Mouse (Mus musculus): ENCODE data around the gene Agtpbp1. TPM values are rescaled to one million over a fixed set of nuclear protein-coding genes. Genes with fewer than 3 reads are reported as not detected.
A peak's percentile ranks its signal among the peaks of the same experiment; 100 is the strongest.
"Not testable (repeated sequence)": the region's sequence is repeated elsewhere in the genome, so short reads cannot be mapped to it uniquely, and the experiment has no call there.

Gene Agtpbp1
- total RNA-seq, 2 experiments from 2014 or later: 82.2 to 97.3 TPM

DNA sequence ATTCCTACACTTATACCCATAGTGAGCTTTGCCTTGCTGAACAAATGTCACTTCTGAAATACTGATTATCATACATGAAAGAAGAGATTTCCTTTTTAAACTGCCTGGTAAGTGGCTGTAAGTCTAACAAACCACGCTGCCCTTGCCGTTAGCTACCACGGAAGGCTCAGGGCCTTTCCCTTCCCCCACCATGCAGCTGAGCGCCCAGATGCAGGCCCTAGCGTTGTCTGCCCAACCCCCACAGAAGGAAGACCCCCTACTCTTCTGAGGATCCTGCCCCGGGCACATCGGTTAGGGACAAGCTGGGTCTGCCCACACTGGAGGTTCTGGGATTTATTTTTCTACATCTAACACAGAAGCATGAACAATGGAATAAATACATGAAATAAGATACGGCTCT lies 89.2 kb downstream of the Agtpbp1 start:
- intact Hi-C loops (cut with DNase I): no loop called here

DNA sequence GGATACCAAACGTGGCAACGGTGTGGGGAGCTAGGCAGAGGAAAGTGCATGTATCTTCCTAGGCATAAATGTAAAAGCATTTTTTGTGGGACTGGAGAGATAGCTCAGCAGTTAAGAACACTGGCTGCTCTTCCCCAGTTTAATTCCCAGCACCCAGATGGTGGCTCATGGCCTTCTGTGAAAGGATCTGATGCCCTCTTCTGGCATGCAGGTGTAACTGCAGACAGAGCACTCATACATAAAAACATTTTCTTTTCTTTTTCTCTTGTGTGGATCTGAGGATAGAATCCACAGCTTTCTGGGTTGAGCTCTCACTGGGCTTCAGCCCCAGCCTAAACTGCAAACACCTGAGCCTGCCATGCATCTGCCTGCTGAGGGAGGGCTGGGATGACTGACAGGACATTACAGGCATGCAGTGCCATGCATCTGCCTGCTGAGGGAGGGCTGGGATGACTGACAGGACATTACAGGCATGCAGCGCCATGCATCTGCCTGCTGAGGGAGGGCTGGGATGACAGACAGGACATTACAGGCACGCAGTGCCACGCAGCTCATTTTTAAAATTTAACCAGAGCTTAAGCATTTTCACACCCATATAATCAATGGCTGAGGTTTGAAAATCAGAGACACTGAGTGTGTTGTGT lies 90.3 kb downstream of the Agtpbp1 start:
- intact Hi-C loops (cut with DNase I): no loop called here

More for the DNA sequence above, 89.2 kb downstream of the Agtpbp1 start:
- DNase-seq: no peak

GRCm38 (mm10) chr13:59490726-59491125 lies 94.3 kb downstream of the Agtpbp1 start:
- no peak for DNase-seq
- intact Hi-C loops (cut with DNase I): no loop called here

More for the DNA sequence above, 90.3 kb downstream of the Agtpbp1 start:
- DNase-seq: no peak

DNA sequence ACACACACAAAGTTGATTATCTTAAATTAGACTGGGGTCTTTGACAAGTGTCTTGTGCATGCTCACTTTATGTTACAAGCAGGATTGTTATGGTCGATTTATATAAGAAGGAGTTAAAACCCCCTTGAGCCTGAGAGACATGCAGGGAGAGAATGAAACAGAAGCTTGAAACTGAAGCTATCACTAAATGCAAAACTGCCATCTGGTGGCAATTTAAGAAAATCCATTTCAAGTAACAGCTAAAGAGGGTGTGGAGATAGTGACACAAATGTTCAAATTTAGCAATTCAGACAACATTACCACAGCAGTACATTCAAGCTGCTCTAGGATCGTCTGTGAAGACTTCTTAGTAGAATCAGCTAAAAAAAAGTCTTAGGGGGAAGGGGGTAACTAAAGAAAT lies 95.9 kb downstream of the Agtpbp1 start:
- intact Hi-C loops (cut with DNase I): loop anchor here (5.0 kb wide), 2 partner anchors 682 to 852 kb away; partner anchors contain the start of gene Ntrk2
- no peak for DNase-seq

GRCm38 (mm10) chr13:59487287-59487686 lies 97.7 kb downstream of the Agtpbp1 start:
- intact Hi-C loops (cut with DNase I): loop anchor here (5.0 kb wide), 2 partner anchors 680 to 850 kb away; partner anchors contain the start of gene Ntrk2
- DNase-seq: no peak

DNA sequence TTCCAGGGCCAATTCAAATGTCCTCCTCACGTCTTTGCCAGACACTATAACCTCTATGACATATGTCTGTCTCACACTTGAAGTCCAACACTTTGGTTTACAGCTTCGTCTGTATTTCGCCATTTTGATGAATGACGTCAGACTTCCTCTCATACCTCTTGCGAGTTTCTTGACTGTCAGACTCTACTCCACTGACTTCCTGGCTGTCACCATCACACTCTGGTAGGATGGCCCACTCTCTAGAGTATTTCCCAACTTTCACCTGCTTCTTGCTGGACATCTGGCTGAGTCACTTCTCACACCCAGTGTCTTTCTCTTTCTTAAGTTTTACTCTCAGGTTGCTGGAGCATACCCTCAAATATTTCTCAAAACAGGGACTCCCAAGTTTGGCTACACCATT lies 98.8 kb downstream of the Agtpbp1 start:
- intact Hi-C loops (cut with DNase I): loop anchor here (5.0 kb wide), 2 partner anchors 679 to 849 kb away; partner anchors contain the start of gene Ntrk2
- DNase-seq: no peak

- DNase-seq: no peak
- intact Hi-C loops (cut with DNase I): loop anchor here (5.0 kb wide), 2 partner anchors 678 to 848 kb away; partner anchors contain the start of gene Ntrk2
Measured at GRCm38 (mm10) chr13:59485456-59485855, 99.6 kb downstream of the Agtpbp1 start.

DNA sequence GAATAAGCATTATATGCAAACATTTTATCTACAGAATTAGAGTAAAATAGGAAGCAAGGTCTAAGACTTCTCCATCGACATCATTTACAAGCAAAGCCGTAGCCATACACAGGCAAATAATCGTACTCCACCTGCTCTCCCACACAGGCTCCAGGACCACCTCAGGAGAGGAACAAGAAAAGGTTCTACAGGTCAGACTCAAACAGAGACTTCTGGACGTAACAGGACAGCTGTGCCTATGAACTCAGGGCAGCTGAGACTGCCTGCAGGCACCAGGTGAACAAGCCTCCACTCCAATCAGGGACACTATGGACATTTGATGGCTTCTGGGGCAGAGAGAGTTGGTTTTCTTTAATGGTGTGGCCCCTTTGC lies 103.6 kb downstream of the Agtpbp1 start:
- DNase-seq: no peak
- intact Hi-C loops (cut with DNase I): no loop called here

DNA sequence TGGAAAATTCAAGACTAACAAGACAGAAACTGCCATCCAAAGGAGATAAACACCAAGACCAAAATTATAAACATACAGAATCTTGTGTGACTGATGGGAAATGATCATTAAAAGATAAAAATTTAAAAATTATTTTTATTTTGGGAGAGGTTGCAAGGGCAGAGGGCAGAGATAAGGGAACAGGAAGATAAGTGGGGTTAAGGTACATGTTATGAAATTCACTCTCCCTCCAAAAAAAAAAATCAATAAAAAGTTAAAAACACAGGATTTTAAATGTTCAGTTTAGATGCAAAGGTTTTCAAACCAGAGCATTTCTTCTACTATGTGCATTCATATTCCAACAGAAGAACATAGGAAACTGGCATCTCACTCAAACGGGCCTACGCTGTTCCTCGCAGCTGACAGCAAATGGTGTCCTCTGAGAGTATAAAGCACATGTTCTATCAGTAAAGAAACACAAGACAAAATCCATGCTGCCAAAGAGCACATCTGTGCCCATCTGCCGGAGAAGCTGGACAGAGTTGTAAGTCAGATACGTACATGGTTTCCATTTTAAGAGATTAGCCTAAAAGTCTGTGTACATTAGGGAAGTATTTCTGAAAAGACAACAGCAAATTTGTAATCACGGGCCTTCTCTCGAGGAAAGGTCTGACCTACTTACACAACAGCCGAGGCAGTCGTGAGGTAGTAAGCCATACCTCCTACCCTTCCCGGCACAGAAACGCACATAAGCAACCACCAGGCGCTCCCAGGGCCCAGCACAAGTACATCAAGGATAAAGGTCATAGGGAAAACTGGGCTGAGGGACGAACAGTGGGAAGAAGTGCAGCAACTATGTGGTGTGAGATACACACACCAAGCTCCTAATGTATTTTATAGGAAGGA lies 104.2 kb downstream of the Agtpbp1 start:
- intact Hi-C loops (cut with DNase I): no loop called here
- no peak for DNase-seq

DNA sequence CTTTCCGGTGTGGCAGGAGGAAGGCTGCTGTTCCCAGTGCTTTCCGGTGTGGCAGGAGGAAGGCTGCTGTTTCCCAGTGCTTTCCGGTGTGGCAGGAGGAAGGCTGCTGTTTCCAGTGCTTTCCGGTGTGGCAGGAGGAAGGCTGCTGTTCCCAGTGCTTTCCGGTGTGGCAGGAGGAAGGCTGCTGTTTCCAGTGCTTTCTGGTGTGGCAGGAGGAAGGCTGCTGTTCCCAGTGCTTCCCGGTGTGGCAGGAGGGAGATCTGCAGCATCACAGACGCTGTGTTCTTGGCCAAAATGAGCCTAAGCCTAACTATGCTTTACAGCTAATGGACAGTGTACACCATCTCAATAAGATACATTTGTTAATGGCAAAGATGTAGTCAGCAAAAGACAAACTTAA lies 107.1 kb downstream of the Agtpbp1 start:
- DNase-seq; intact Hi-C loops (cut with DNase I): not testable (repeated sequence)

GRCm38 (mm10) chr13:59477451-59477850 lies 107.6 kb downstream of the Agtpbp1 start:
- intact Hi-C loops (cut with DNase I): no loop called here
- DNase-seq: no peak

- intact Hi-C loops (cut with DNase I): no loop called here
- no peak for DNase-seq
Measured at GRCm38 (mm10) chr13:59474973-59475372, 110.1 kb downstream of the Agtpbp1 start.

DNA sequence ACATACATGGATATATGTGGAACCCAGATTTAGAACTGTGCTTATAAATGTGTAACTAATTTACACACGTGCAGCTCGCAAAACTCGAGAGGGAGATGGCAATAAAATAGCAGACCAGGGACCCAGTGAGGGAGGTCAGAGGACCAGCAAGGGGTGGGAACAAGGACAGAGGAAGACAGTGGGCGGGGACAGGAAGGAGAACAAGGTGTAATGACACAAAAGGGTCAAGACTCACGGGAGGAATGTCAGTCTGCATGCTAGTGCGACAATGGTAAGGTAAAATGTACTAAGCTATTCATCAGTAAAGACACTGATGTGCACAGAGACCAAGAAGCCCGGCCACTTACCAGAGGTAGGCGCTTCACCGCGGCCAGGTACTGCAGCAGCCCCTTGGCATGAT lies 111.7 kb downstream of the Agtpbp1 start:
- intact Hi-C loops (cut with DNase I): no loop called here
- DNase-seq: no peak

DNA sequence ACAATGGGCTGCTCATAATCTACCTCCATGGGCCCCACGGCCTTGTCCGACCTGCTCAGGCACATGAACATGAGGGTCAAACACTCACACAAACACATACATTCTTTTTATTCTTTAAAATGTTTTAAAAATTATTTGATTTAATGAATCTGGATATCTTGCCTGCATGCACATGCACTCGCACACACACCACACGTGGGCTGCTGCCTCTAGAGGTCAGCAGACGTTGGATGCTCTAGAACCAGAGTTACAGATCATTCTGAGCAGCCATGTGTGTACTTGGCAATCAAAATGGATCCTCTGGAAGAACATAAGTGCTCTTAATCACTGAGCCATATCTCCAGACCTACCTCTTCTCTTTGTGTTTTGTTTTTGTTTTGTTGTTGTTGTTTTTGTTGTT lies 112.8 kb downstream of the Agtpbp1 start:
- DNase-seq: peak in 1 of 2 experiments; percentile 16
- intact Hi-C loops (cut with DNase I): no loop called here

DNA sequence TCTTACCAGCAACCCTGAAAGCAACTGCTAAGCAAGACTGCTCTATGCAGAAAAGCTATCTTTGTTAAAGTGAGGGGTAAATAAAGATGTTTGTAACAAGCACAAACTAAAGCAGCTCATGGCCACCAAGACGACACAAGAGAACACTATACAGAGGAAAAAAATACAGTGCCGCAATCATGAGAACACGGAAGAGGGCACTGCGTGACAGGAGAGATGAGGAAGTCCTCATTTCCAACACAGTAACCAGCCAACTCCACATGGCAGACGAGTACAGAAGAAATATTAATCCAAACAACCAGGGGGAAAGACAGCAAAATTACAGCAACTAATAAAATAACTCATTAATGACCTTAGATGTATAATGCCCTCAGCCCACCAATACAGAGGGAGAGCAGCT lies 115.3 kb downstream of the Agtpbp1 start:
- intact Hi-C loops (cut with DNase I): no loop called here
- DNase-seq: no peak

- DNase-seq: no peak
- intact Hi-C loops (cut with DNase I): no loop called here
Measured at GRCm38 (mm10) chr13:59468181-59468802, 116.7 kb downstream of the Agtpbp1 start.

GRCm38 (mm10) chr13:59467591-59467990 lies 117.4 kb downstream of the Agtpbp1 start:
- intact Hi-C loops (cut with DNase I): no loop called here
- DNase-seq: peak; percentile 68 to 83

GRCm38 (mm10) chr13:59460958-59461357 lies 124.1 kb downstream of the Agtpbp1 start:
- DNase-seq: no peak
- intact Hi-C loops (cut with DNase I): no loop called here

GRCm38 (mm10) chr13:59456203-59456602 lies 128.8 kb downstream of the Agtpbp1 start:
- no peak for DNase-seq
- intact Hi-C loops (cut with DNase I): no loop called here

DNA sequence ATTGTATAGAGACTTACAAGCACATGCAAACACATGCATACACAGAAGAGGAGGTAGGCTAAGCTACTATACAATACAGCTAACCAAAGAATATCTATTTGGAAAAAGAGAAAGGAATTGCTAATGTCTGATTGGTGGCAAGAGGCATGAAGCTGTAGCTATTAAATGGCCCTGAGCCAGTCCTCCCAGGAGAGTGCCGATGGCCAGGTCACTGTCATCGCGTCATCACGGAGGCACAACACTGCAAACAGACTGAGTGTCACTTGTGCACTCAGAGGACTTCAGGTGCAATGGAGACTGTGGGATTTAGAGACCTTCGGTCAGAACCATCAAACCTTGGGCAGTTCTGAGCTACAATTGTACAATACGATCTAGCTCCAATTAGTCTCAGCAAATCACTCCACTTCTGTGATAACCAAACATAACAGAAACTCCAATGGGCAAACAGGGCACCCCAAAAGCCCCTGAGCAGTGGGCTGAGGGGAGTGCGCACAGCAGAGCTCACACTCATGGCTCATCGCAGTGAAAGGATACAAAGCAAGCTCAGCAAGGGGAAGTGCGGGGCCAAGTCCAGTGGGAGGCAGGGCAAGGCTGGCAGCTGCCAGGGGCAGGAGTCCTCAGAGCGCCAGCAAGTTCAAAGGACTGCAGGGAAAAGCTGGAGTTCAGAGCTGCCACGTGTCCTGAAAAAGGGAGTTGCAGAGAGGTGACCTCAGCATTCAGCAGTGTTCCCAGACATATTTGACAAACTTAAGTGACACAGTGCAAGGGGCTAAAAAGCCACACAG lies 130.8 kb downstream of the Agtpbp1 start:
- DNase-seq: peak; percentile 22 to 23

More for the DNA sequence above, 130.8 kb downstream of the Agtpbp1 start:
- intact Hi-C loops (cut with DNase I): no loop called here
